Mouse (Mus musculus) heart, postnatal 0 days (tissue): Measurements from ENCODE around the gene Itga3. TPM values are rescaled to one million over a fixed set of nuclear protein-coding genes. Genes with fewer than 3 reads are reported as not detected.

Source experiments
- ATAC-seq: fragments of 200-750 bp; cut with Nextera tagmentation; 2 replicates; pipeline ENCODE4 v1.8.0; 2017; ENCODE audit warnings: low read depth, moderate number of reproducible peaks, moderate library complexity; ENCODE audit not compliant: insufficient read depth
- DNase-seq: peaks from one replicate; pipeline ENCODE4 v3.0.0-alpha.2; 2016; ENCODE audit warnings: low spot score
- H3K27ac ChIP-seq: fragments of 300-500 bp; sonication (generic); 2 replicates; pipeline ENCODE4 v1.5.1; 2014; ENCODE audit warnings: low read depth, mild to moderate bottlenecking
- H3K27me3 ChIP-seq: fragments of 300-500 bp; sonication (generic); 2 replicates; pipeline ENCODE4 v1.6.1; 2014; ENCODE audit warnings: low read length, mixed read lengths; ENCODE audit not compliant: control insufficient read depth, insufficient read depth
- H3K36me3 ChIP-seq: fragments of 300-500 bp; sonication (generic); replicated peaks from 2 replicates; pipeline ENCODE4 v1.6.1; 2014; ENCODE audit warnings: low read length, mixed read lengths; ENCODE audit not compliant: control insufficient read depth, insufficient read depth
- H3K4me1 ChIP-seq: fragments of 300-500 bp; sonication (generic); 2 replicates; pipeline ENCODE4 v1.6.1; 2014; ENCODE audit warnings: antibody characterized with exemption; ENCODE audit not compliant: control insufficient read depth, insufficient read depth
- H3K4me2 ChIP-seq: fragments of 300-500 bp; sonication (generic); 2 replicates; pipeline ENCODE4 v1.6.1; 2014; ENCODE audit warnings: low read depth, mild to moderate bottlenecking, low read length, moderate library complexity
- H3K4me3 ChIP-seq: fragments of 300-500 bp; sonication (generic); 2 replicates; pipeline ENCODE4 v1.5.1; 2014; ENCODE audit warnings: low read depth, low read length
- H3K9ac ChIP-seq: fragments of 300-500 bp; sonication (generic); replicated peaks from 2 replicates; pipeline ENCODE4 v1.6.1; 2014; ENCODE audit warnings: low read depth, low read length, mixed read lengths
- H3K9me3 ChIP-seq: fragments of 300-500 bp; sonication (generic); replicated peaks from 2 replicates; pipeline ENCODE4 v1.6.1; 2016; ENCODE audit warnings: low read length; ENCODE audit not compliant: control insufficient read depth
- CTCF ChIP-seq: IDR thresholded peaks from 2 replicates; pipeline ENCODE4 v1.5.1; 2016; ENCODE audit warnings: antibody characterized with exemption, control low read depth, low read depth
- EP300 ChIP-seq: IDR thresholded peaks from 2 replicates; pipeline ENCODE4 v1.6.1; 2016; ENCODE audit warnings: antibody characterized with exemption, low read depth
- WGBS: fragments of 180-500 bp; shearing (Covaris S2); extraction: QIAGEN DNeasy Blood & Tissue Kit; methylation state at CpG from one replicate; pipeline ENCODE4 v1.1.7; 2014; 5-methylcytosine and 5-hydroxymethylcytosine counted together
- polyA plus RNA-seq: library from polyadenylated mRNA; unstranded; fragments of >200 nt; fragmentation: Nextera tagmentation; extraction: Ambion mirVana; gene quantifications from 2 replicates; pipeline ENCODE4 v1.2.1, GENCODE M21; 2015
- total RNA-seq: library from RNA; depleted of rRNA; stranded (reverse); fragments of >200 nt; gene quantifications from 2 replicates; pipeline ENCODE4 v1.2.3, GENCODE M21; 2014; ENCODE audit warnings: low replicate concordance

Gene Itga3
- total and polyA plus RNA-seq, 2 experiments from 2014 or later: 6.6 to 47.8 TPM

- Histone ChIP-seq H3K27me3 (no peaks in the 10 kb centered on the region), H3K9me3 (no peaks in the 10 kb centered on the region), H3K4me3 (peak overlapping the region; percentile 68), H3K4me1 (peaks cover 20% of the 10 kb centered on the region), H3K9ac (peak overlapping the region; percentile 59), H3K4me2 (peak overlapping the region; percentile 97), H3K27ac (peak overlapping the region; percentile 64), H3K36me3 (peaks cover 8% of the 10 kb centered on the region; the same call in 1 of the 2 replicates)
- DNase-seq: peak; percentile 61
- ATAC-seq: 0 out of 2 replicates have a peak, but pooled peaks have one; percentile 15
- 24% methylated on average over 15 of the region's 15 CpGs for WGBS
- TF ChIP-seq EP300 (no peak), CTCF (no peak)
These were observed 67.7 kb downstream of the Itga3 start for GRCm38 (mm10) chr11:95008661-95009628.

- DNase-seq (no peak), ATAC-seq (no peak)
- Histone ChIP-seq H3K4me3 (no peak overlapping the region), H3K4me1 (peaks cover 20% of the 10 kb centered on the region), H3K9ac (no peak overlapping the region), H3K27me3 (no peaks in the 10 kb centered on the region), H3K4me2 (peak overlapping the region; percentile 80), H3K9me3 (no peaks in the 10 kb centered on the region), H3K27ac (no peak overlapping the region), H3K36me3 (peaks cover 22% of the 10 kb centered on the region)
- WGBS: 64% methylated on average over 3 of the region's 3 CpGs
- TF ChIP-seq EP300 (no peak), CTCF (no peak)
These were observed 69.2 kb downstream of the Itga3 start for GRCm38 (mm10) chr11:95007418-95007817.

- DNase-seq: peak; percentile 73
These were observed 69.9 kb downstream of the Itga3 start for GRCm38 (mm10) chr11:95006525-95007219.

GRCm38 (mm10) chr11:95006038-95006437, 70.6 kb downstream of the Itga3 start:
- H3K27ac ChIP-seq: no peak overlapping the region
- DNase-seq (no peak), ATAC-seq (no peak)
- TF ChIP-seq CTCF: no peak
- TF ChIP-seq EP300: no peak
- H3K4me2 ChIP-seq: peak overlapping the region; percentile 80
- peak overlapping the region; percentile 47; the same call in 1 of the 2 replicates for H3K4me3 ChIP-seq
- peaks cover 26% of the 10 kb centered on the region for H3K4me1 ChIP-seq
- no peaks in the 10 kb centered on the region for H3K27me3 ChIP-seq
- WGBS: 44% methylated on average over 4 of the region's 4 CpGs
- no peaks in the 10 kb centered on the region for H3K9me3 ChIP-seq
- peaks cover 34% of the 10 kb centered on the region for H3K36me3 ChIP-seq
- H3K9ac ChIP-seq: 0 out of 2 replicates have a peak overlapping the region, but pooled peaks have one; percentile 51

More at GRCm38 (mm10) chr11:95006525-95007219, 69.9 kb downstream of the Itga3 start:
- Histone ChIP-seq H3K9ac (peak overlapping the region; percentile 51; the same call in 1 of the 2 replicates), H3K4me2 (peak overlapping the region; percentile 80), H3K9me3 (no peaks in the 10 kb centered on the region), H3K27me3 (no peaks in the 10 kb centered on the region), H3K4me1 (peaks cover 20% of the 10 kb centered on the region), H3K27ac (peak overlapping the region; percentile 54; the same call in 1 of the 2 replicates), H3K4me3 (peak overlapping the region; percentile 47), H3K36me3 (peaks cover 29% of the 10 kb centered on the region)
- no peak for TF ChIP-seq CTCF
- peak; percentile 23; the same call in 1 of the 2 replicates for TF ChIP-seq EP300
- WGBS: 1% methylated on average over 27 of the region's 27 CpGs
- ATAC-seq: peak; percentile 62

- H3K4me2 ChIP-seq: no peak overlapping the region
- TF ChIP-seq CTCF (no peak), EP300 (no peak)
- no peak for ATAC-seq
- peaks cover 40% of the 10 kb centered on the region for H3K36me3 ChIP-seq
- no peaks in the 10 kb centered on the region for H3K9me3 ChIP-seq
- DNase-seq: no peak
- peaks cover 30% of the 10 kb centered on the region for H3K4me1 ChIP-seq
- H3K9ac ChIP-seq: no peak overlapping the region
- H3K4me3 ChIP-seq: no peak overlapping the region
- peak overlapping the region; percentile 43 for H3K27ac ChIP-seq
- WGBS: 59% methylated on average over 6 of the region's 6 CpGs
- H3K27me3 ChIP-seq: no peaks in the 10 kb centered on the region
These were observed 71.7 kb downstream of the Itga3 start for GRCm38 (mm10) chr11:95004937-95005198.
